Mouse (Mus musculus): ENCODE data around the gene Ccpg1.

Gene Ccpg1

DNA sequence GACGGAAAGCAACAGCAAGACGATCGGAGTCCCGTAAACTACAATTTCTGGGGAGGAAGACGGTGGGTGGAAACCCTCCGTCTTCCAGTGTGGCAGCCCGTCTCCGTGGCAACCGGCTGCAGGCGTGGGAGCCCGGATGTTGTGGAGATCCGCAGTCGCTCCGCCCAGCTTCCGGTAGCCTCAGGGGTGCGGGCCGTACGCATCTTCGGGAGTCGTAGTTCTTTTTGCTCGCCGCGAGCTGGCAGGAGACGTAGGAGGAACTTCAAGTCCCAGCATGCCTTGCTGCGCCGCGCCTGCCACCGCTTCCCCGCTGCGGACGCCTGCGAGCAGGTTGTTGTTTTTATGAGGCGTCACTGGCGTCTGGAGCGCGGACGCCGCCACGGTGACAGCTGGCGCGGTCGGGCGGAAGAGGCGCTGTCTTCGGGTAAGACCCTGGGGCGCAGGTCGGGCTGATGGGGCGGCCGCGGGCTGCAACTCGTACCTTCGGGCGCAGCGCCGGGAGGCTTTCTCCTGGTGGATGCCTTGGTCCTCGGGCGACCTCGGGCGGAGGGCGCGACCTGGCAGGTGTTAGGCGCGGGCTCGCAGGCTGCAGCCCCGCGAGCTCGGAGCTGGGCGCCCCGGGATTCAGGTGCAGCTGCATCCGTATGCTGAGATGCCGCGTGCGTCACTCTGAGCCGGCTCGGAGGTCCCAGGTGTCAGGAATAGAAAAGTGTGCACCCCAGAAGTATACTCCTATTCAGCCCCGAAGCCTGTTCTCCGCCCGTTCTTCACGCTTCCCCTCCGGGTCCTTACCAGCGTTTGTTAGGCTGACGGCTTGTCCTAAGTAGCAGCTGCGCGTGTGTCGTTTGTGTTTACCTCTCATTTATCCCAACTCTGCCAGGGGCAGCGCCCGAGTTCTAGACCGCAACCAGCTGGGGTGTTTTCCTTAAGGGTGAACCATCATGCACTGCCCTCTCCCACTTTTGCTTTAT is at the start of gene Ccpg1, which contains the start of gene Ccpg1os:
Gene Ccpg1 (plus strand): TSS at position 180 of the 971 bp plus-strand sequence.
Gene Ccpg1os (minus strand): TSS at position 133 of the 971 bp plus-strand sequence.
- under 1% methylated on average over 88 of the region's 88 CpGs for WGBS

- WGBS = 87% methylated on average over 2 of the region's 2 CpGs
These were observed 48.9 kb upstream of the Ccpg1 start for GRCm38 (mm10) chr9:72936301-72936700.

DNA sequence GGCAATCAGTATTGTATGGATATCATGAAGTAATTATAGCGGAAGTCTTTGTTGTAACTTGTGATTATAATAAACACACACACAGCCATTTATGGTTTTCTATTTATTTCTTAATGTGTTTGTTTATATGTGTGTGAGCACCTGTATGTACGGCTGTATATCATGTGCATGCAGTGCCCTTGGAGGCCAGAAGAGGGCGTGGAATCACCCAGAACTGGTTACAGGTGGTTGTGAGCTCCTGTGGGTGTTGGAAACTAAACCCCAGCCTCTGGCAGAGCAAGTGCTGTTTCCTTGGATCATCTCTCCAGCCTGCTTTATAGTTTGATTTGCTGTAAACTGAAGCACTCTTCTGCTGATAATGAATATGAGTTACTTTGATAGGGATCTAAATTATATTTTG is 41.8 kb upstream of the Ccpg1 start:
- WGBS = 66% methylated on average over 3 of the region's 3 CpGs

- 89% methylated on average over 13 of the region's 13 CpGs for WGBS
These were observed 40.9 kb upstream of the Ccpg1 start for GRCm38 (mm10) chr9:72944286-72944685.

- WGBS = 97% methylated on average over 1 of the region's 1 CpGs
These were observed 38.2 kb upstream of the Ccpg1 start for GRCm38 (mm10) chr9:72947010-72947409.

GRCm38 (mm10) chr9:72949572-72949971 is 35.7 kb upstream of the Ccpg1 start:
- WGBS = 71% methylated on average over 7 of the region's 7 CpGs

GRCm38 (mm10) chr9:72954746-72955145 is 30.5 kb upstream of the Ccpg1 start:
- 62% methylated on average over 2 of the region's 2 CpGs for WGBS

- WGBS = 25% methylated on average over 1 of the region's 1 CpGs
These were observed 29.7 kb upstream of the Ccpg1 start for GRCm38 (mm10) chr9:72955546-72955945.

DNA sequence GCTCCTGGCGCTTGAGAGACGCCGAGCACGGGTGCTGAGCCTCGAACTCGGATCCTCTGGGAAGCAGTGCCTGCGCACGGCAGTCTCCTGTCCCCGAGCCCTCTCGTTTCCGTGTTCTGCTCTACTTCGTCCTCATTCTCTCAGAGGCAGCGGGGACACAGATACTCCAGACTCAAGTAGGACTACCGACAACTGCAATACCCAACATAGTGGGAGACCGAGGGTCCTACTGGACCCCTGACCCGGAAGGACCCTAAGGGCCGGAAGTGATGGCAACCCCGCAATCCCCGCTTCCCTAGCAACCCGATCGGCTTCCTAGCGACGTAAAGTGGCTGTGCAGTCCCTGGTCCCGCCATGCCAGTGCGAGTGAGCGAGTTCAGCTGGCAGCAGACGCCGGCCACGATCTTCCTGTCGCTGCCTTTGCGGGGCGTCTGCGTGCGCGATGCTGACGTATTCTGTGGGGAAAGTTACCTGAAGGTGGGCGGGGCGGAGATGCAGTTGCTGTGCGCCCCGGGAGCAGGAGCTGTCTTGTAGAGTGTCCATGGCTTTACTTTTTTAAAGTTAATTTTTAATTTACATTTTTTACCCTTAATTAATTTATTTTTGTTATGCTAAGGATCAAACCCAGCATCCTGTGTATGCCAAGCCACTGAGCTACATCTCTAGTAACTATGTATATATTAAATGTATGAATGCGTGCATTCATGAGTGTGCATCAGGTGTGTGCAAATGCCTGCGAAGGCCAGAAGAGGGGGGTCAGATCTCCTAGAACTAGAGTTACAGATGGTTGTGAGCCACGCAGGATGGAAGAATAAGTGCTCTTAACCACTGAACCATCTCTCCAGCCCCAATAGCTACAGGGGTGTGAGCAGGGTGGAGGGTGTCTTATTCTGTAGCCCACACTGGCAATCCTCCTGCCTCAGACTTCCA is 26.4 kb upstream of the Ccpg1 start, which contains the start of the genes Dyx1c1 and Gm44503:
Gene Dyx1c1 (plus strand): TSS at position 265 of the 930 bp plus-strand sequence.
Gene Gm44503 (plus strand): TSS at position 332 of the 930 bp plus-strand sequence.
- 1% methylated on average over 43 of the region's 43 CpGs for WGBS

GRCm38 (mm10) chr9:72961346-72961745 is 23.9 kb upstream of the Ccpg1 start:
- WGBS = 80% methylated on average over 8 of the region's 8 CpGs

GRCm38 (mm10) chr9:72961959-72962358 is 23.3 kb upstream of the Ccpg1 start:
- whole genome bisulfite sequencing = 77% methylated on average over 15 of the region's 15 CpGs

DNA sequence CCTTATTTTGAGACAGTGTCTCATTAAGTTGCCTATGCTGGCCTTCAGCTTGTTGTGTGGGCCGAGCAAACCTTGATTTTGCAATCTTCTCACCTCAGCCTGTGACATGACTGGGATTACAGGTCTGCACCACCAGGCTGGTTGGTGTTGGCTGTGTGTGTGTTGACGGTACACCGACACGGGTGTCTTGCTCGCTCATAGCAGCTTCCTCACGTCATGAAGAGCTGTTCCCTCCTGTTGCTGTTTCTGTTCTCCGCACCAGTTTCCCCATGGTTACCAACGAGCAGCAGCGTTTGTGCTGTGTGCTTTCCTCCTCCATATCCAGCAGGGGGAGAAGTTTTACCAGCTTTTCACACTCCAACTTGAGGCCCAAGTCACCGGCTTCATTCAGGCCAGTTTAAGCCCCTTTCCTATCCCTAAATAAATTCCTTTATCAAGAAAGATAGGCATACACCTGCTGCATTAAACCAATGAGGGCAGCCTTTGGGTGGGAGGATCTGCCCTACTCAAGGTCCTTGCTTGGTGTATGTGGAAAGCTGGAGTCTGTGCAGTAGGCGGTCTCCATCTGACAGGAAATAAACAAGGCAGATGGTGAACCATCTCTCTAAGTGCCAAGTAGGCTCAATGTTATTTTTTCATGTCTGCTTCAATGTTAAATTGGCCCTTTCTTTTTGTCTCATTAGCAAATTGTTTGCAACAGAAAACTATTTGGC is 16.7 kb upstream of the Ccpg1 start:
- 12% methylated on average over 11 of the region's 11 CpGs for WGBS

GRCm38 (mm10) chr9:72969874-72970273 is 15.4 kb upstream of the Ccpg1 start:
- 77% methylated on average over 7 of the region's 7 CpGs for WGBS

DNA sequence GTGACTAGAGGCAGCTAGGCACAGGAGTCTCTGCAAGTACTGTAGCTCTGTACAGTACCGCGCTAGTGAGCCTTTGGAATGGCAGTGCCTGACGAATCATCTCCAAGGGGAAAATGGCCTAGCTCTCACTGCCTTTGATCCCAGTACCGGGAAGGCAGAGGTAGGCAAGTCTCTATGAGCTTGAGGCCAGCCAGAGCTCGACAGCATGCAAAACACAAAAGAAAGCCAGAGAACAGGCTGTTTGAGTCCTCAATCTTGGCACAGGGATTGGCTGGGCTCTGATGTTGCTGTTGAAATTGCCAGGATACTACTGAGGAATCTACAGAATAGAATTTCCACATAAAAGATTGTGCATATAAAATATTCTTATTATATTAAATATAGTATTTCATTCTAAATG is 12.8 kb upstream of the Ccpg1 start:
- WGBS = 71% methylated on average over 5 of the region's 5 CpGs

DNA sequence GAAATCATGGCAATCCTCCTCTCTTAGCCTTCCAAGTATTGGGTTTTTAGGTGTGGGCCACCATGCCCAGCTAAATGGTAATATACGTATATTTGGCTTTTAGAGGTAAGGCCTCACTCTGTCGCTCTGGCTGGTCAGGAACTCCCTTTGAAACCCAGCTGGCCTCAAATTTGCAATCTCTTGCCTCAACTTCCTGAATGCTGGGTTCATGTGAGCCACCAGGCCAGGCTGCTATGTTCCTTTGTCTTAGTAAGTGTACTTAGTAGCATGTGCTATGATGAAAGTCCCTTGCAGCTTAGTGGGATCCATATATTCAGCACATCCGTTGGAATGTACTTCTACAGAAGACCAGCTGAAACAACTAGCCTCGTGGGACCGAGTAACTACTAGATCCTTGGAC is 10.5 kb upstream of the Ccpg1 start:
- WGBS = 91% methylated on average over 5 of the region's 5 CpGs

- 98% methylated on average over 1 of the region's 1 CpGs for WGBS
These were observed 10.0 kb upstream of the Ccpg1 start for GRCm38 (mm10) chr9:72975242-72975641.

DNA sequence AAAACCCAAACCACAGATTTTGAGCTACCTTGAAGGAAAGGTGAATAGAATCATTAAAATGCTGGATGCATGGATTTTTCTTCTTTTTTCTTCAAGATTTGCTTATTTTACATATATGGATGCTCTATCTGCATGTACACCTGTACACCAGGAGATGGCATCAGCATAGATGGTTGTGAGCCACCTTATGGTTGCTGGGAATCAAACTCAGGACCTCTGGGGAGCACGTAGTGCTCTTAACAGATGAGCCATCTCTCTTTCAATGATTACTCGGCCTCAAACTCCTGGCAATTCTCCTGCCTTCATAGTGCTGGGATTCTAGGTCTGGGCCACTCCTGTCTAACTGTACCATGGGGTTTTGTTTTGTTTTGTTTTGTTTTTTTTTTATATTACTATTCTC is 2.2 kb upstream of the Ccpg1 start:
- 69% methylated on average over 2 of the region's 2 CpGs for WGBS

GRCm38 (mm10) chr9:72987703-72988102 is 2.5 kb downstream of the Ccpg1 start:
- WGBS = 58% methylated on average over 3 of the region's 3 CpGs

DNA sequence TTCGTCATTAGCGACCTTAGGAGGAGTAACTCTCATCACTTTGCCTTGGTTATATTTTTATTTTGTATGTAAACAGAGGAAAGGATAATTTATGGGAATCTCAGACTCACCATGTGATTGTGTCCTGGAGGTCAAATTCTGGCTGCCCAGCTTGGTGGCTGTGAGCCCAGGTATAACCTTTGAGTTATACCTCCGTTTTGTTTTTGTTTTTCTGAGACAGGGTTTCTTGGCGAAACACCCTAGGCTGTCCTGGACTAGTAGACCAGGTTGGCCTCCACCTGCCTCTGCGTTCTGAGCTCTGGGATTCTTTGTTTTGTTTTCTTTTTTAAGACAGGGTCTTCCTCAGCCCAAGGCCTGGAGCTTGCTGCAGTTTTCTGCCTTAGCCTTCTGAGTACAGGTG is 3.5 kb downstream of the Ccpg1 start:
- 89% methylated on average over 5 of the region's 5 CpGs for WGBS

DNA sequence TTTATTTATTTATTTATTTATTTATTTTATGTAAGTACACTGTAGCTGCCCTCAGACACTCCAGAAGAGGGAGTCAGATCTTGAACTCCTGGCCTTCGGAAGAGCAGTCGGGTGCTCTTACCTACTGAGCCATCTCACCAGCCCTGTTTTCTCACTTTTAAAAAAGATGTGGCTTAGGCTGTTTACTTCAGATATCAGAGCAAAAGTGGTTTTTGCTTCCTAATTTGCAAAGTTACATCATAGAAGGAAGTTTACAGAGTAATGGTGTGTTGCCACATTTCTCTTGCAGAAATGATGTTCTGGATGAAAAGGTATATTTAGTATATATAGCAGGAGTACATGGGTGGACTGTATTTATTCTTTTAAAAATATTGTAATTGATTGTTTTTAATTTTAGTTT is 6.2 kb downstream of the Ccpg1 start:
- WGBS = 93% methylated on average over 2 of the region's 2 CpGs

- WGBS = 68% methylated on average over 5 of the region's 5 CpGs
These were observed 7.3 kb downstream of the Ccpg1 start for GRCm38 (mm10) chr9:72992576-72992975.

Data from cerebral cortex, adult 2 months (tissue).